Mouse (Mus musculus): ENCODE data around the gene Dlgap3.

Dlgap3 gene

DNA sequence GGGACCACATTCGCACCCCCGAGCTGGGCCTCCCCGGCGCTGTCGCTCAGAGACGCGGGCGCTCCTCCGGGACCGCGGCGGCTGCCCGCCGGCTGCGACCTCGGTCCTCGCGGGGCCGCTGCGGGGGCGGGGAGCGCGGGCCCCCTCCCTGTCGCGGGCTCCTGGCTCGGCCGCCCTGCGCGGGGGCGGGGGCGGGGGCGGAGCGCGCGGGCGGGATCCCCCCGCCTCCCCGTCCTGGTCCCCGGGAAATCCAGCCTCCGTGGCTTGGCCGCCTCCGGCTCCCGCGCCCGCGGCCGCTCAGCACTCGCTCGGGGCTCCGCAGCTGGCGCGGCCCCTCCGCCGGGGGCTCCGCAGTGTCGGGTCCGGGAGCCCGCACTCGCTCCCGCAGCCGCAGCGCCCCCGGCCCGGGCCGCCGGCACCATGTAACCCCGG lies at the start of gene Dlgap3:
Gene Dlgap3, plus strand, starts transcription at position 291 of the 432 bp plus-strand sequence.
- peak in 1 of 2 experiments; percentile 23 for DNase-seq (ENCODE audit: low spot score in 2 of 2)

DNA sequence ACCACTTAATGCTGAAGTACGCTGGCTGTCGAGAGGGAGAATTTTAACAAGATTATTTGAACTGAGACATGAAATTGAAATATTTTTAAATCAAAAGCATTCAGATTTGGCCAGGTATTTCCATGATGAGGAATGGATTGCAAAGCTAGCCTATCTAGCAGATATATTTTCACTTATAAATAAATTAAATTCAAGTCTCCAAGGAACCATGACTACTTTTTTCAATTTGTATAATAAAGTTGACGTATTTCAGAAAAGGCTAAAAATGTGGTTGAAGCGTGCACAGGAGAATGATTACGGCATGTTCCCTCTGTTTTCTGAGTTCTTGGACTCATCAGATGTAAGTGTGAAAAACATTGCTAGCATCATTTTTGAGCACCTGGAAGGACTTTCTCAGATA lies 45.6 kb upstream of the Dlgap3 start, which contains the start of gene Tmem35b:
Gene Tmem35b, plus strand, starts transcription at position 301 of the 400 bp plus-strand sequence.
- DNase-seq (ENCODE audit: low spot score in 2 of 2): no peak

DNA sequence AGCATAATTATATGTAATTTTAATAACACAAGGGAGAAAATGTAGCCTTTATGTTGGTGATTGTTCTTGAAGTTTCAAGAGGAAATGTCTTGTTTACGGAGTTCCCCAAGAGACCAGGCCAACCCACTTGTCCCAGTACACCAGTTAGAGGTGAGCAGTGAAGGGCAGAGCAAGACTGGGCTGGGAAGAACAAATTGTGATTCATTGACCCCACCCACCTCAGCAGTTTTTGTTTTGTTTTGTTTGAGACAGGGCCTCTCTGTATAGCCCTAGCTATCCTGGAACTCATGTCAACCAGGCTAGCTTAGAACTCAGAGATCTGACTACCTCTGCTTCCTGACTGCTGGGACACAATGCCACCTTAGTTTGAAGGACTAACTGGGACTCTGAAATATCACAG lies 44.7 kb upstream of the Dlgap3 start:
- no peak for DNase-seq (ENCODE audit: low spot score in 2 of 2)

DNA sequence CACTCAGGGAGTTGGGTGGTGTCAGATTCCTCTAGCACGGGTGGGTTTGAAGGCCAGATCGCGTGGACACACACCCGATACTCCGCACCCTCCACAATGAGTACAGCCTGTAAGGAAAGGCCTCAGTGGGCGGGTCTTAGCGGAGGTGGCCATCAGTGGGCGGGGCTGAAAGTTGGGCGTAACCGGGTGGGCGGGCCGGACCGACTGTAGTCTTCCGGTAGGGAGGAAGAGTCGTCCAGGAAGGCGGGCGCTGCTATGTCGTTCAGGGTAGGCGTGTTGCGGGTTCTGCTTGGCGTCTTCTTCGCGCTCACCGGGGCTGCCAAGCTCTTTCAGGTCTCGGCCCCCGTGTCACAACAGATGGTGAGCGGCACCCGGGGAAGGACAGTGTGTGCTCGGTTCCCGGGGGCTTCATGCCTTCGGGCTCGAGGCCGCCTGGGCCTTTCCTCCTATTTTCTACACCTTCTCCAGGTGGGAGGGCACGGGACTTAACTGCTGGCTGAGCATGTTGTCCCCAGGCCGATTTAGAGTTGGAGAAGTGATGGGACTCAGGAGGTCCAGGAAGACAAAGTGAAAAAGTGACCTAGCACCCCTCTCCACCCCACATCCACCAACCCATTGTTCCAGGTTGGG lies 43.1 kb upstream of the Dlgap3 start:
- peak; percentile 34 to 54 for DNase-seq (ENCODE audit: low spot score in 2 of 2)

DNA sequence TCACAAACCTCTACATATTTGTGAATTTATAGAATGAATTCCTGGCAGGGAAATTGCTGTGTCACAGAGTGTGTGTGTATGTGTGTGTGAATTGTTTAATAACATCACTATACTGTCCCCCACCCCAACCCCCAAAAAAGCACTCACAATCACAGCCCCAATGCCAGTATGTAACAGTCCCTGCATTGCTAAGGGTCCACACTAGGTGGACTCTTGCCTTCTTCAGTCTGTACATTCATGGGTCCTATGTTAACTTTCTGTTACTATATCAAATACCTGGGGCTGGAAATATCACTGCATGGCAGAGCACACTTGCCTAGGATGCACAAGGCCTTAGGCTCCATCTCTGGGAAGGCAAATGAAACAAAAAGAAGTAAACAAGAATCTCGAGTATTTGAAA lies 34.3 kb upstream of the Dlgap3 start:
- no peak for DNase-seq (ENCODE audit: low spot score in 2 of 2)

DNA sequence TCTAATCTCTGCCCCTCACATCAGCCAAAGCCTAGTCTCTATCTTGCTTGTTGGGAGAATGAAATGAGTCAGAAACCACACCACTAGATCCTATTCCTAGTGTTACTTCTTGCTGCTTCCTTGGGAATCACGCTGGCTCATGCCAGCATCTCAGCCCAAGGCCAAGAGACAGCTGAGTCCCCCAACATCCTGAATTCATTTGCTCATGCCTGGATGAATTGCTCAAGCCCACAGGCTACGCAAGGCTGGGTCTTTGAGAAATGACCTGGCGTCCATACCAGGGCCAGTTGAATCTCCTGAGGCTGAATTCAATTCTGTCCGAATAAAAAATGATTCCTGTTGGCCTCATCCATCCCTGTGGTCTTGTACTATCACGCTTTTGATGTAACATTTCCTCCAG lies 31.4 kb upstream of the Dlgap3 start:
- DNase-seq (ENCODE audit: low spot score in 2 of 2): no peak

DNA sequence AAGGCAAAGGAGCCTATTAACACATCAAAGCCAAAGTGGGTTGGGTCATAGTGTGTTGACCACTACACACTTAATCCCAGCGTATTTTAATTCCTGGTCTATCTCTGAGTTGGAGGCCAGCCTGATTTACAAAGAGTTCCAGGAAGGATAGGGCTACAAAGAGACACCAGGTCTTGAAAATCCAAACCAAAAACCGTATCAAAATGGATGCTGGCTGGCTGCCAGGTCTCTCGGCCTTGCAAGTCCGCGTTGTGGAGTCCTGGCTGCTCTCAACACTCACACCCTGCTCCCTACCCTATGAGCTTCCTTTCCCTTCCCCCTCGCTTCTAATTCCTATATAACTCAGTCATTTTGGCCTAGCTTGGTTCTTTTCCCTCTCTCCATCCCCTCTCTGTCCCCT lies 30.5 kb upstream of the Dlgap3 start:
- DNase-seq (ENCODE audit: low spot score in 2 of 2): no peak

DNA sequence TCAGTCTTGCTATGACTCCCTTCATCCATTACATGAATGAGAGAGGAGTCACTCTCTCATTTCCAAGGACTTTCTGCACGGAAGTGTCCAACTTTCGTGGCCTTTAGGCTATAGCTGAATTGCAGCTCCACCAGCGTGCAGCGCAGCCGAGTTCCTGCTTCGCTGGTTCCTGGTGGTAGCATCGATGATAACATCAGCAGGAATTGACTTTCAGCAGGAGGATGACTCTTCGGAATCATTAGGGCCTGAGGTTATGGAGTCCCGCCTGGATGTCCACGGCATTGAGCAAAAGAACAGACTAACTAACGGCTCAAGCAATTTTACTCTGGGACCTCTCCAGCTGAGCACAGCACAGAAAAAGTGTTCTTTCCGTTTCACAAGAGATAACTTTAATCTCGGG lies 19.0 kb upstream of the Dlgap3 start:
- no peak for DNase-seq (ENCODE audit: low spot score in 2 of 2)

DNA sequence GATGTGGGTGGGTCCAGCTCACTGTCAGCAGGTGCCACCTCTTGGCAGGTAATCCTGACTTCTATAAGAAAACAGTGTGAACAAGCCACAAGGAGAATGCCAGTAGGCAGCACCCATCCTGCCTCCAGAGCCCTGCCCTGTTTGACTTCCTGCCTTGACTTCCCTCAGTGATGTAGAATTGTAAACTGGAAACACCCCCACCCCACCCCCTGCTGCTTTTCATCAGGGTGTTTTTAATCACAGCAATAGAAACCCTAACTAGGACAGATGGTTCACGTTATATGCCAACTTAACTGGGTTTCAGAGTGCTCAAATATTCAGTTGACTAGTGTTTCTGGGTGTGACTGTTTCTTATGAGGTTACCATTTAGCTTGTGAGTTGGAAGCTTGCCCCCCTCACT lies 15.7 kb upstream of the Dlgap3 start:
- DNase-seq (ENCODE audit: low spot score in 2 of 2): no peak

DNA sequence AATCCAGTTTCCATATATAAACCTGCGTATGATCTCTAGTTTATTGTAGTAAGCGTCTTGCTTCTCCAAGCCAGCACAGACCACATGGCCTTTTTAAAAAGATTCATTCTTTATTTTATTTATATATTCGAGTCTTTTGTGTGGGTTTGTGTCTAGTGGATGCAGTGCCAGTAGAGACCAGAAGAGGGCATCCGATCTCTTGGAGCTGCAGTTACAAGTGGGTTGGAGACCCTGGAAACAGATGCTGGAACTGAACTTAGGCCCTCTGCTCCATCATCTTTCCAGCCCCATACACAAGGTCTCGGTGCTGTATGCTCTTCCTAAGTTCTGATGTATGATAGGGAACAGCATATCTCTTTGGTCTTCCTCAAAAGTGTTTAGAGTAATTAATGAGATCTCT lies 13.2 kb upstream of the Dlgap3 start:
- DNase-seq (ENCODE audit: low spot score in 2 of 2): no peak

DNA sequence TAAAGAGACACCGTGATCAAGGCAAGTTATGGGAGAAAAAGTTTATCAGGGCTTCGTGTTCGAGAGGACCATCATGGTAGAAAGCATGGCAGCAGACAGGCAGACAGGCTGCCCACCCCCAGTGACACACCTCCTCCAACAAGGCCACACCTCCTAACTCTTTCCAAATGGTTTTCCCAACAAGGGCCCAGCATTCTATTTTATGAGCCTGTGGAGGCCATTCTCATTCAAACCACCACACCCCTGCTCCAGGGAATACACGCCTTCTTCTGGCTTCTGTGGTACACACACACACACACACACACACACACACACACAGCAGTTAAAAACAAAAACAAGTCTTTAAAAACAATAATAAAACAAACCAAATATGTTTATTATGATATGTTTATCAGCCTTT lies 11.3 kb upstream of the Dlgap3 start:
- DNase-seq (ENCODE audit: low spot score in 2 of 2): no peak

DNA sequence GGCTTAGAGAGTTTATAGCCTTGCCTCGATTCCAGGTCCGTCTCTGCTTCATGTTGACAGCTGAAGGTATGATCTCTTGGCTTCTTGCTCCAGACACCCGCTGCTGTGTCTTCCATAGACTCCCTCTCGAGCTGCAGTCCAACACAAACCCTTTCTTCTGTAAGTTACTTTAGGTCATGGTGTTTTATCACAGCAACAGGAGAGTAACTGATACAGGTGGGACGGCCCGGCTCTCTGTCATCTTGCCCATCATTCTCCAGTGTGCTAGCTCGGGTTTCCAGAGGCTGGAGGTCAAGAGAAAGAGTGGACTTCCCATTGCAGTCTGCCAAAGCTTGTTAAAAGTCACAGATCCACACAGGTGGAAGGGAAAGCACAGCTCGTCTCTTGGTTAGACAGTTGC lies 5.1 kb upstream of the Dlgap3 start:
- DNase-seq (ENCODE audit: low spot score in 2 of 2): no peak

DNA sequence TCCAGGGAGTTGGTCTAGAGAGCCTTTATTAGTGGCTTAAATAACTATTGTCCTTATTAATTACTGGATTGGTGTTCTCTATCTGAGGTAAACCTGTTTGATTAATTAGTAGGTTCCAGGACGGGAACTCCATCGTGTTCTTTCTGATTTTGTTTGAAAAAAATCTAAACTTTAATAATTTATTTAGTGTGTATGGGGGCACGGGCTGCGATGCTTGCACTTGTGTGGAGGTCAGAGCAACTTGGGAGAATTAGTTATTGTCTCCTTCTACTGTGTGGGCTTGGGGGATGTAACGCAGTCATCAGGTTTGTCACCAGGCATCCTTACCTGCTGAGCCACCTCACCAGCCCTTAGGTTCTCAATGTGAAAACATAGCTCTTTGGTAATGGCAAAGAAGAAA lies 1.9 kb upstream of the Dlgap3 start:
- DNase-seq (ENCODE audit: low spot score in 2 of 2): no peak

DNA sequence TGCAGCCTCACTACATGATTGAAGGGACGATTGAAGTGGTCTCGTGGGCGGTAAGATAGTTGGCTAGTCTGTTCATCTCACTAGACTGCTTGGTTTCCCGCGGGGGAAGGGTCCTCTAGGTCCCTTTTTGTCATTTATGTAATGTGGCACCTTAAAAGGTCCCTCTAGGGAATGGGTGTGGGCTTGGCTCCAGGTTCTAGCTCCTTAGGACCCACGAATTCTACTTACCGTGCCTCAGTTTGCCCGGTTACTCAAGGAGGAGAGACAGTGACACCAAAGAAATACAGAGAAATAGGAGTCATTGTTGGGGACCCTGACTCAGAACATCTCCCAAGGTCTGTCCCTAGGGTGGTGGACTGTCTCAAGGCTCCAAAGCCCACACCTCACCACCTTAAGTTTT lies 1.3 kb upstream of the Dlgap3 start:
- DNase-seq (ENCODE audit: low spot score in 2 of 2): peak in 1 of 2 experiments; percentile 8

DNA sequence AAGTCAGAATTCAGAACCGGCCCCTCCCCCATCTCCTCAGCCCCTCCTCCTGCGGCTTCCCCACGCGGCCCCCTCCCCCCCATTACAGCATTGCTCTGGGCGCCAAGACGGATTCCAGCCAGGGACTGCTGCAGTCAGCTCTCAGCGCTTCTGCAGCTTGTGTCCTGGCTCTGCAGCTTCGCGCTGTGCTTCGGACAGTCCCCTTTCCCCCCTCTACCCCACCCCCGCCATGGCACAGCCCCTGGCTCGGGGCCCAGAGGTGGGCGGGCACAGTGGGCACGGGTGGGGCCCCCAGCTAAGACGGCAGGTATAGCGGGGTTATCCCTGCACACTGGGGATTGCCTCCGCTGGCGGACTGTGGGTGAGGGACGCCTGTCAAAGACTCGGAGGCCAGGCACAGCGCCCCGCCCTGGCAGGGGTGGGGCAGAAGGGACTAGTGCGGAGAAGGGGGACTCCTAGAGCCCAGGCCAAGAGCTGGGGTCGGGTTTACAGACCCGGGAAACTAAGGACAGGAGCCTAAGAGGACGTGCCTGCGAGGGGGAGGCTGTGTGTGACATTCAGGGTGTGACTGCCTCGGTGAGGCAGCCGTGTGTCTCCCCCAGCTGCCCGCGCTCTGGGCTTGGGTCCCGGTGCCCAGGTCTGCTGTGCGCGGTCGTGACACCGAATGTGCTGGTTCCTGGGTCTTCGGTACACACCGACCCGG lies 642 bp upstream of the Dlgap3 start:
- peak; percentile 66 to 75 for DNase-seq (ENCODE audit: low spot score in 2 of 2)

DNA sequence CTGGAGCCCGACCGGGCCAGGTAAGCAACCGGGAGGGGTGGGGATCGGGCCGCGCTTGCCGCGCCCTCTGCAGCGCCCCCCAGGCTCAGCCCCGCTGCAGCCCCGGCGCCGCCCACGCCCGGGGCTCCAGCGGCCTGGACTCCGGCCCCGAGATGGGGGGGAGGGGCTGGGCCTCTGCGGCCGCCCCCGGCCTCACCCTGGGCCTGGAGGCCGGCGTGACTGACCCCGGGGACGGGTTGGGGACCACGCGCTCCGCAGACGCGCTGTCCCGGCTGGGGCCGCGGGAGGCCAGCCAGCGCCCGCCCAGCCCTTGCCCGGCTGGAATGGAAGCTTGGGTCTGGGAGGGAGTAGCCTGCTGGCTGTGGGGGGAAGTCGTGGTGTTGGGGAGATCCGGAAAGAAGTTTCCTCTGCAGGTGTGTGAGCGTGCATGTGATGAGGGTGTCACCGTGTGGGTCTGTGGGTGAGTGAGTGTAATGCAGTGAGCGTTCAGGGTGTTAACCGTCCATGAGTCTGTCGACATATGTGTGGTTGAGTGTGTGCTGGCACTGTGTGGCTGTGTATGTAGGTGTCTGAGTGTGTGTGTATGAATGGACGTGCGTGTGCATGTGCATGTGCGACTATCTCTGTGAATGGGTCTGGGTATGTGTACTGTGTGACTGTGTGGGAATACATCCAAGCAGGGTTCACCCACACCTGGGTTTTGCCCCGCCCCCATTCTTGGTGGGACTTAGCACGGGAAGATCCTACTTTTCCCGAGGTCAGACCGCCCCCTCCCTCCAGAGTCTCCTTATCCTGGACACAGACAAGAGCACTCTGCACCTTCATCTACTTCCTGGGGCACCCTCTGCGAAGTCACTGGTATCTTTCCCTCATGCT lies 580 bp downstream of the Dlgap3 start:
- DNase-seq (ENCODE audit: low spot score in 2 of 2): peak; percentile 45 to 63

DNA sequence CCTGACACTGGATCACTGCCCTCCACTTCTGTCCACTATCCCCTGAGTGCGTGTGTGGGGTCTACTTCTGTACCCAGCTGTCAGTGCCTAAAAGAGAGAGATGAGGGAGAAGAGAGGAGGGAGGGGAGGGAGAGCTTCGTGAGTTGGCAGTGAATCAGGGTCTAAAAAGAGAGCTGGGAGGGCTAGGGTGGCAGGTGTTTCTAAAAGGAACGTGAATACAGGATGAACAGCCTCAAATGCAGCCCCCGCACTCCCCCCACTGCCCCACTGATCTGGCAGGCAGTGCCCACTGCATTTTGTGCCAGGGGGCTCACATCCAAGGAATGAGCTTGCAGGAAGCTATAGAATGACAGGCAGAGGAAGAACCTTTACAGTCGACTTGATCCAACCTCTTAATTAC lies 1.9 kb downstream of the Dlgap3 start:
- DNase-seq (ENCODE audit: low spot score in 2 of 2): peak; percentile 84

DNA sequence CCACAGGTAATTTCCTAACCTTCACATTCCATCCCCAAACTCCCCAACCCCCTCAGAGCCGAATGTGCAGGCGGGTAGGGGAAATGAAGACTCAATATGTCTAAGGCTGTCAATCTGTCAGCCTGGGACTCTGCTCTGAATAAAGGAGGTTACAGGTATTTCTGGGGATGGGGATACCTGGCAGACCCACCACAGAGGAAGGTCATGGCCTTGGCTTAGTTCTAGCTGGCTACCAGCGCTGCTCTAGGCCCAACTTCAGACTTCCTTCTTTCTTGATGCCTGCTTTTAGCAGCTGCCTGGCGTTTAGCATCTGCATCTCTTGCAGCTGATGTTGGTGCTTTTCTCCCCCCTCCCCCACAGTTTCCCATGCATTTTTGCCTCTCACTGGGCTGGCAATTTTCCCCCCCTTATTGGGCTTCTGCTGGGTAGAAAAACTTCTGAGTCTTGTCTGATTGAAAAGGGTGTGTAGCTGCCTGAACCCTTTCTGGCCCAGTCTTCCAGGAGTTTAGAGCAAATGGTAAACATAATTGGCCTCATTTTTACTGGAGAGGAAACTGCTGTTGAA lies 2.4 kb downstream of the Dlgap3 start:
- peak in 1 of 2 experiments; percentile 24 for DNase-seq (ENCODE audit: low spot score in 2 of 2)

DNA sequence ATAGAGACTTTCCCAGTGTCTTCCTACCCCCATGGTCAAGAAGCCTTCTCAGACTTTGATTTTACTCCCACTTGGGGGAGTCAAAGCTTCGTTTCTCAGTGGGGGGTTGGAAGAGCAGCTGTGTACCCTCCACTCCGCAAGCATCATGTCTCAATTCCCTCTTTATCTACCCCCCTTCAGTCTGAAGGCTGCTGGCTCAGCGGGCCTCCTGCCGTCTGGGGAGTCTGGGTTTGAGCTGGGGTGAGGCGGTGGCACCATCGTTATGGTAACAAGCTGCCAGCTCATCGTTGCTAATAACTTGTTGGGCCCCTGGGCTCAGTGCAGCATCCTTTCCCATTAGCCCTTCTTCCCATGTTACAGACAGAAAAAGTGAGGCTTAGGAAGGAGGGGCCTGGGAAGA lies 3.1 kb downstream of the Dlgap3 start:
- DNase-seq (ENCODE audit: low spot score in 2 of 2): peak in 1 of 2 experiments; percentile 34

DNA sequence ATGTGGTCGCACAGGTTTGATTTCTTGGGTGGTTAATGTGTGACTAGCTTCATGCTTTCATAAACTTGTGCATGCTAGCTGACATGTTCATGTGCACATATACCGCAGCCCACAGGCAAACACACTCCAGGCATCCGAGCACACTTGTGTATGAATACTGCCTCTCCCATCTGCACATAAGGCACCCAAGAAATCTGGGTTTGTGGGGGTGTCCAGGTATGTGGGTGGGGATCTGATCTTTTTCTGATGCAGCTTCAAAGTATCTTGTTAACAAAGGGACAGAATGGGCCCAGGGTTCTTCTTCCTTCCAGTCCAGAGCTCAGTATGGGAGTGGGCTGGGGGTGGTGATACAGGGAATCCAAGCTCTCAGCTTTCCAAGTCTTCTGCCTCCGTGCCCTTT lies 3.6 kb downstream of the Dlgap3 start:
- peak; percentile 50 to 70 for DNase-seq (ENCODE audit: low spot score in 2 of 2)

DNA sequence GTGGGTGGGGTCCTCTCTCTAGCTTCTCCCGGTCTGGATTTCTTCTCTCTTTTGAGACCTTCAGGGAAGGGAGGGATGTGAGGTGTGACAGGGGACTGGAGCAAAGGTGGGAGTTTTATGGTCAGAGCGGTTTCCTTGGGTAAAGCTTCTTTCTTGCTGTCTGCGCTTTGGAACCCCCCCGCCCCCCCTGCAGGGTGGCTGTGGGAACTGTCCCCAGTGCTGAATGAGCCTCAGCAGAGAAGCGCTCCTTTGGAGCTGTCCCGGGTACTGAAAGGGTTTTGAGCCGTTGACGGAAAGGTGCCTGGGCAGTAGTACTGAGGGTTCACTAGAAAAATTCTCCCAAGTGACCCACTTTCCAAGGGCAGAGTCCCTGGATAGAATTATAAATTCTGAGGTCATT lies 4.5 kb downstream of the Dlgap3 start:
- peak in 1 of 2 experiments; percentile 28 for DNase-seq (ENCODE audit: low spot score in 2 of 2)
